Mouse (Mus musculus): ENCODE results near the gene Sqstm1. TPM values are rescaled to one million over a fixed set of nuclear protein-coding genes. Genes with fewer than 3 reads are reported as not detected.

Sqstm1 gene
- polyA plus RNA-seq, 1 experiment from 2014 or later = 426 TPM

- no peak overlapping the region for H3K4me3 ChIP-seq (ENCODE audit: low read depth, low read length)
- ATAC-seq = no peak
- H3K9me3 ChIP-seq (ENCODE audit: low read length) = no peaks in the 10 kb centered on the region
- no peak overlapping the region for H3K4me2 ChIP-seq (replicated peaks; ENCODE audit: low read depth, low read length)
- no peak for DNase-seq (ENCODE audit: low spot score)
- no peaks in the 10 kb centered on the region for H3K27me3 ChIP-seq (replicated peaks; ENCODE audit: insufficient read depth, low read length)
- H3K27ac ChIP-seq (ENCODE audit: low read length) = peak overlapping the region; percentile 66
- 64% methylated on average over 3 of the region's 3 CpGs for WGBS
- peaks cover 25% of the 10 kb centered on the region; the same call in 1 of the 2 replicates for H3K4me1 ChIP-seq (ENCODE audit: insufficient read depth, low read depth, low read length)
- TF ChIP-seq CTCF (IDR thresholded peaks at IDR 0.05) (no peak), EP300 (IDR thresholded peaks at IDR 0.05) (no peak)
- H3K9ac ChIP-seq (replicated peaks; ENCODE audit: low read depth) = no peak overlapping the region
- H3K36me3 ChIP-seq (ENCODE audit: insufficient read depth, low read length) = peaks cover 10% of the 10 kb centered on the region
Measured at GRCm38 (mm10) chr11:50212060-50212739, 1.6 kb upstream of the Sqstm1 start.

- H3K4me3 ChIP-seq (ENCODE audit: low read depth, low read length) = peak overlapping the region; percentile 99; the same call in 1 of the 2 replicates
- ATAC-seq (no peak), DNase-seq (ENCODE audit: low spot score) (no peak)
- TF ChIP-seq EP300 (IDR thresholded peaks at IDR 0.05) (no peak), CTCF (IDR thresholded peaks at IDR 0.05) (no peak)
- peak overlapping the region; percentile 100; the same call in 1 of the 2 replicates for H3K27ac ChIP-seq (ENCODE audit: low read length)
- H3K9me3 ChIP-seq (ENCODE audit: low read length) = no peaks in the 10 kb centered on the region
- H3K36me3 ChIP-seq (ENCODE audit: insufficient read depth, low read length) = peaks cover 17% of the 10 kb centered on the region
- H3K27me3 ChIP-seq (replicated peaks; ENCODE audit: insufficient read depth, low read length) = no peaks in the 10 kb centered on the region
- H3K4me1 ChIP-seq (ENCODE audit: insufficient read depth, low read depth, low read length) = peaks cover 25% of the 10 kb centered on the region; the same call in 1 of the 2 replicates
- peak overlapping the region; percentile 62 for H3K4me2 ChIP-seq (replicated peaks; ENCODE audit: low read depth, low read length)
- peak overlapping the region; percentile 100; the same call in 1 of the 2 replicates for H3K9ac ChIP-seq (replicated peaks; ENCODE audit: low read depth)
- 97% methylated on average over 3 of the region's 3 CpGs for WGBS
Measured at GRCm38 (mm10) chr11:50211322-50212059, 864 bp upstream of the Sqstm1 start.

GRCm38 (mm10) chr11:50210101-50210504, 524 bp downstream of the Sqstm1 start:
- Histone ChIP-seq H3K4me1 (ENCODE audit: insufficient read depth, low read depth, low read length) (peaks cover 18% of the 10 kb centered on the region; the same call in 1 of the 2 replicates), H3K9ac (replicated peaks; ENCODE audit: low read depth) (peak overlapping the region; percentile 100), H3K4me2 (replicated peaks; ENCODE audit: low read depth, low read length) (peak overlapping the region; percentile 62), H3K36me3 (ENCODE audit: insufficient read depth, low read length) (peaks cover 30% of the 10 kb centered on the region), H3K27me3 (replicated peaks; ENCODE audit: insufficient read depth, low read length) (no peaks in the 10 kb centered on the region), H3K27ac (ENCODE audit: low read length) (peak overlapping the region; percentile 100), H3K4me3 (ENCODE audit: low read depth, low read length) (peak overlapping the region; percentile 99), H3K9me3 (ENCODE audit: low read length) (no peaks in the 10 kb centered on the region)
- DNase-seq (ENCODE audit: low spot score) (peak; percentile 99), ATAC-seq (peak; percentile 95)
- WGBS = 0% methylated on average over 24 of the region's 24 CpGs
- TF ChIP-seq CTCF (IDR thresholded peaks at IDR 0.05) (no peak), EP300 (IDR thresholded peaks at IDR 0.05) (peak; percentile 74)

- no peak for DNase-seq (ENCODE audit: low spot score)
- Histone ChIP-seq H3K4me2 (replicated peaks; ENCODE audit: low read depth, low read length) (peak overlapping the region; percentile 62; the same call in 1 of the 2 replicates), H3K27ac (ENCODE audit: low read length) (no peak overlapping the region), H3K9ac (replicated peaks; ENCODE audit: low read depth) (no peak overlapping the region), H3K36me3 (ENCODE audit: insufficient read depth, low read length) (peaks cover 46% of the 10 kb centered on the region), H3K4me3 (ENCODE audit: low read depth, low read length) (no peak overlapping the region), H3K4me1 (ENCODE audit: insufficient read depth, low read depth, low read length) (peaks cover 12% of the 10 kb centered on the region; the same call in 1 of the 2 replicates), H3K9me3 (ENCODE audit: low read length) (no peaks in the 10 kb centered on the region), H3K27me3 (replicated peaks; ENCODE audit: insufficient read depth, low read length) (no peaks in the 10 kb centered on the region)
- TF ChIP-seq EP300 (IDR thresholded peaks at IDR 0.05) (no peak), CTCF (IDR thresholded peaks at IDR 0.05) (no peak)
- ATAC-seq = no peak
- WGBS = 93% methylated on average over 5 of the region's 5 CpGs
Measured at GRCm38 (mm10) chr11:50208039-50208438, 2.6 kb downstream of the Sqstm1 start.

- Histone ChIP-seq H3K27ac (ENCODE audit: low read length) (no peak overlapping the region), H3K4me1 (ENCODE audit: insufficient read depth, low read depth, low read length) (peaks cover 7% of the 10 kb centered on the region; the same call in 1 of the 2 replicates), H3K4me3 (ENCODE audit: low read depth, low read length) (no peak overlapping the region), H3K27me3 (replicated peaks; ENCODE audit: insufficient read depth, low read length) (no peaks in the 10 kb centered on the region), H3K4me2 (replicated peaks; ENCODE audit: low read depth, low read length) (no peak overlapping the region), H3K9me3 (ENCODE audit: low read length) (no peaks in the 10 kb centered on the region), H3K36me3 (ENCODE audit: insufficient read depth, low read length) (peaks cover 52% of the 10 kb centered on the region), H3K9ac (replicated peaks; ENCODE audit: low read depth) (no peak overlapping the region)
- TF ChIP-seq EP300 (IDR thresholded peaks at IDR 0.05) = no peak
- TF ChIP-seq CTCF (IDR thresholded peaks at IDR 0.05) = no peak
- DNase-seq (ENCODE audit: low spot score) = no peak
- 96% methylated on average over 14 of the region's 14 CpGs for WGBS
- ATAC-seq = no peak
Measured at GRCm38 (mm10) chr11:50207344-50207743, 3.3 kb downstream of the Sqstm1 start.

- WGBS = 74% methylated on average over 2 of the region's 2 CpGs
- Histone ChIP-seq H3K4me1 (ENCODE audit: insufficient read depth, low read depth, low read length) (peaks cover 7% of the 10 kb centered on the region; the same call in 1 of the 2 replicates), H3K36me3 (ENCODE audit: insufficient read depth, low read length) (peaks cover 63% of the 10 kb centered on the region), H3K27ac (ENCODE audit: low read length) (no peak overlapping the region), H3K27me3 (replicated peaks; ENCODE audit: insufficient read depth, low read length) (no peaks in the 10 kb centered on the region), H3K9ac (replicated peaks; ENCODE audit: low read depth) (no peak overlapping the region), H3K4me2 (replicated peaks; ENCODE audit: low read depth, low read length) (no peak overlapping the region), H3K4me3 (ENCODE audit: low read depth, low read length) (no peak overlapping the region), H3K9me3 (ENCODE audit: low read length) (no peaks in the 10 kb centered on the region)
- ATAC-seq (no peak), DNase-seq (ENCODE audit: low spot score) (no peak)
- TF ChIP-seq CTCF (IDR thresholded peaks at IDR 0.05) = no peak
- TF ChIP-seq EP300 (IDR thresholded peaks at IDR 0.05) = no peak
Measured at GRCm38 (mm10) chr11:50206037-50206436, 4.6 kb downstream of the Sqstm1 start.
